Mouse (Mus musculus): ENCODE measurements around the gene Sipa1l1. TPM values are rescaled to one million over a fixed set of nuclear protein-coding genes. Genes with fewer than 3 reads are reported as not detected.

The Sipa1l1 gene
- polyA plus RNA-seq, 1 experiment from 2014 or later: 32.8 TPM

DNA sequence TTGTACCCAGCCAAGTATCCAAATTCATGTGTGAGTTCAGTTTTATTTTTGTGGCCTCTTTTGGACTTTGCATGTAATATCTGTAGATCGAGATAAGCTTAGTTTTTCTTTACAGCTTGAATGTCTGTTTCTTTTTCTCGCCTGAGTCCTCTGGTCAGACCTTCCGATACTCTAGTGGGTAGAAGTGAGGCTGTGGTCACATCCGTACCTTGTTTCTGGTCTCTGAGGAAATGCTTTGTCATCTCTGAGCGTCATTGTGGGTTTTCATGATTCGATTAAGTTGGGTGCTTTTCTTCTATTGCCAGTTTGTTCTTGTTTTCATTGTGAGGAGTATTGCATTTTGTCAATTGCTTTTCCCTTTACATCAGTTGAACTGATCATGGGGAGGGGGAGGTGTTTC is 76.1 kb downstream of the Sipa1l1 start:
- 72% methylated on average over 6 of the region's 6 CpGs for WGBS
- no peak overlapping the region for H3K4me2 ChIP-seq (ENCODE audit: low read depth, low read length)

DNA sequence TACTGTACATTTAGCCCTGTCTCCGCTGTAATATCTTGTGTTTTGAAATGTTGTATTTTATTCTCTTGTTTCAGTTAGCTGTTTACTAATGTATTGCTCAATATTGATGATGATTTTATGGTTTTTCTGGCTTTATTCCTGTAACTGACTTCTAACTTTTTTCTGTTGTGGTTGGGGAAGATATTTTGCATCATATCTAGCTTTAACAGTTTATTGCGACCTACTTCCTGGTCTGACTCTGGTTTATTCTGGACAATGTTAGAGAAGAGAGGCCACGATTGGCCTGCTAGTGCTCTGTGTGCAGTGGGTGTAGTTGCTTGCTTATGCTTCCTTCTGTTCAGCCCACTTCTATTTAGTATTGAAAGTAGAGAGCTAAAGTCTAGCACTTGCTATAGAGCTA is 77.3 kb downstream of the Sipa1l1 start:
- peak; percentile 58 for ATAC-seq (ENCODE audit: insufficient read depth, low FRiP score)
- H3K9me3 ChIP-seq (replicated peaks; ENCODE audit: control insufficient read depth, low read length): 0 out of 2 replicates have a peak, but pooled peaks cover 3% of the 10 kb centered on the region
- peaks cover 20% of the 10 kb centered on the region for H3K4me1 ChIP-seq (ENCODE audit: control insufficient read depth, insufficient read depth, low read length)
- H3K4me2 ChIP-seq (ENCODE audit: low read depth, low read length): 0 out of 2 replicates have a peak overlapping the region, but pooled peaks have one; percentile 15
- no peaks in the 10 kb centered on the region for H3K27me3 ChIP-seq (ENCODE audit: control insufficient read depth, insufficient read depth, low read length)
- no peak overlapping the region for H3K4me3 ChIP-seq (replicated peaks; ENCODE audit: low read length)
- no peaks in the 10 kb centered on the region for H3K36me3 ChIP-seq (ENCODE audit: control insufficient read depth, insufficient read depth, low read length)
- no peak overlapping the region for H3K9ac ChIP-seq (ENCODE audit: low read length)
- peak overlapping the region; percentile 79 for H3K27ac ChIP-seq (ENCODE audit: low read length)
- WGBS: 41% methylated on average over 3 of the region's 3 CpGs

More for the DNA sequence above, 76.1 kb downstream of the Sipa1l1 start:
- Histone ChIP-seq H3K27ac (ENCODE audit: low read length) (peak overlapping the region; percentile 79), H3K9me3 (replicated peaks; ENCODE audit: control insufficient read depth, low read length) (0 out of 2 replicates have a peak, but pooled peaks cover 3% of the 10 kb centered on the region), H3K4me1 (ENCODE audit: control insufficient read depth, insufficient read depth, low read length) (peaks cover 20% of the 10 kb centered on the region), H3K36me3 (ENCODE audit: control insufficient read depth, insufficient read depth, low read length) (no peaks in the 10 kb centered on the region), H3K4me3 (replicated peaks; ENCODE audit: low read length) (no peak overlapping the region), H3K27me3 (ENCODE audit: control insufficient read depth, insufficient read depth, low read length) (no peaks in the 10 kb centered on the region), H3K9ac (ENCODE audit: low read length) (peak overlapping the region; percentile 39; the same call in 1 of the 2 replicates)
- no peak for ATAC-seq (ENCODE audit: insufficient read depth, low FRiP score)

DNA sequence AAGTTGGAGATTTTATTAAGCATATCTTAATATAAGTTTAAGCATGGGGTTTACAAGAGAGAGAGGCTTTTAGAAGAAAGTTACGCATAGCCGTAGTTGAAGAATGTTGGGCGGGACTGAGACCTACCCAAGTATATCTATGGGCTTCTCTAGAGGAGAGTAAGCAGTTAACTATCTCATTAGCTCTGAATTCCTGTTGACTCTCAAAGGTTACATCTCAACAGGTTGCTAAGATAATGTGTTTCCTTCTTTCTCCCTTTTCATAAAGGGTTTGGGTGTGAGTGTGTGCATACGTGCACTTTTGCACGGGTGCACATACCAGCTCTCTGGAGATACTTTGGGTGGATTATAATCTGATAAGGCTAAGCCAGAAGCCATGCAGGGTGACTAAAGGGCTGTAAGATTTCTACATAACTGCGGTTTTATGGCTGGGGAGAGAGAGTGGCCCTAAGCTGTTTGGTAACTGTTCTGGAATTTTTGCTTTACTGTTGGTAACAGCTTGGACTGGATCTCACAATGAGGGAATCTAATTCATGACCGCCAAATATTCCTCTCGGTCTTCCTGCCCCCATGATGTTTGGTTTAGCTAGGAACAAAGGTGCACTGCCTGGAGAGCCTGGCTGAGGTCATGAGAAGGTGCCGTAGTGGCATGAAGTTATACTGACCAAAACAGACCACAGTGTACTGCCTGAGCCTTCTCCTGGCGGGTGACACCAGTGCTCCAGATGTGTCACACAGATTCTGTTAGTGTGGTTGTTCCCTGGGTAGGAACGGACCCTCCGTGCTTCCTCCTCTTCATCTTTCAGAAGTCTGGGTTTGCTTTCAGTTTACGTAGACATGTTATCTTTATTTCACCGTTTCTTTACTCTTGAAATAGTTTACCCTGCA is 78.5 kb downstream of the Sipa1l1 start:
- 83% methylated on average over 14 of the region's 14 CpGs for WGBS
- Histone ChIP-seq H3K27ac (ENCODE audit: low read length) (peak overlapping the region; percentile 79), H3K4me2 (ENCODE audit: low read depth, low read length) (no peak overlapping the region), H3K4me1 (ENCODE audit: control insufficient read depth, insufficient read depth, low read length) (peaks cover 20% of the 10 kb centered on the region), H3K9me3 (replicated peaks; ENCODE audit: control insufficient read depth, low read length) (0 out of 2 replicates have a peak, but pooled peaks cover 3% of the 10 kb centered on the region), H3K9ac (ENCODE audit: low read length) (no peak overlapping the region), H3K36me3 (ENCODE audit: control insufficient read depth, insufficient read depth, low read length) (no peaks in the 10 kb centered on the region), H3K27me3 (ENCODE audit: control insufficient read depth, insufficient read depth, low read length) (no peaks in the 10 kb centered on the region), H3K4me3 (replicated peaks; ENCODE audit: low read length) (no peak overlapping the region)
- peak; percentile 29; the same call in 1 of the 2 replicates for ATAC-seq (ENCODE audit: insufficient read depth, low FRiP score)

- Histone ChIP-seq H3K27ac (ENCODE audit: low read length) (no peak overlapping the region), H3K27me3 (ENCODE audit: control insufficient read depth, insufficient read depth, low read length) (no peaks in the 10 kb centered on the region), H3K4me3 (replicated peaks; ENCODE audit: low read length) (no peak overlapping the region), H3K9me3 (replicated peaks; ENCODE audit: control insufficient read depth, low read length) (0 out of 2 replicates have a peak, but pooled peaks cover 3% of the 10 kb centered on the region), H3K36me3 (ENCODE audit: control insufficient read depth, insufficient read depth, low read length) (no peaks in the 10 kb centered on the region), H3K9ac (ENCODE audit: low read length) (no peak overlapping the region), H3K4me1 (ENCODE audit: control insufficient read depth, insufficient read depth, low read length) (peaks cover 20% of the 10 kb centered on the region), H3K4me2 (ENCODE audit: low read depth, low read length) (no peak overlapping the region)
- 94% methylated on average over 3 of the region's 3 CpGs for WGBS
- ATAC-seq (ENCODE audit: insufficient read depth, low FRiP score): no peak
Observed at GRCm38 (mm10) chr12:82248501-82248900, 79.4 kb downstream of the Sipa1l1 start.

GRCm38 (mm10) chr12:82251328-82251727 is 82.2 kb downstream of the Sipa1l1 start:
- WGBS: 89% methylated on average over 2 of the region's 2 CpGs
- H3K9ac ChIP-seq (ENCODE audit: low read length): no peak overlapping the region
- no peaks in the 10 kb centered on the region for H3K36me3 ChIP-seq (ENCODE audit: control insufficient read depth, insufficient read depth, low read length)
- H3K4me1 ChIP-seq (ENCODE audit: control insufficient read depth, insufficient read depth, low read length): peaks cover 17% of the 10 kb centered on the region
- no peaks in the 10 kb centered on the region for H3K27me3 ChIP-seq (ENCODE audit: control insufficient read depth, insufficient read depth, low read length)
- no peak overlapping the region for H3K4me3 ChIP-seq (replicated peaks; ENCODE audit: low read length)
- 0 out of 2 replicates have a peak, but pooled peaks cover 3% of the 10 kb centered on the region for H3K9me3 ChIP-seq (replicated peaks; ENCODE audit: control insufficient read depth, low read length)
- no peak overlapping the region for H3K27ac ChIP-seq (ENCODE audit: low read length)
- ATAC-seq (ENCODE audit: insufficient read depth, low FRiP score): no peak
- H3K4me2 ChIP-seq (ENCODE audit: low read depth, low read length): no peak overlapping the region

DNA sequence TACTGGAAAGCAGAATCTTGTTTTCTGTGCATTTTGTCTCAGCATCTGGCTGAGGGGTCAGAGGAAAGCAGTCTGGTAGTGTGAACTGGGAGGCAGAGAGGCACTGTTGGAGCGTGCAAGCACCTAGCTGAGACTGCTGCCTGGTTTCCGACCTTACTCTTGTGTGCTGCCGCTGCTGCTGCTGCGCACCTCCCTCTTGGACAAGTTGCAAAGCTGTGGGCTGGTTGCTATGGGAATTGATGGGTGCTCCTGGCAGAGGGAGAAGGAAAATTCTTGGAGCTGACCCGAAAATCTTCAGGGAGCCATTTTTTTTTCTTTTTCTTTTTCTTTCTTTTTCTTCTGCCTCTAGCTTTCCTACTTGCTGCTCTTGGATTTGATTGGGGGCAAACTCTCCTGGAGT is 85.0 kb downstream of the Sipa1l1 start:
- no peaks in the 10 kb centered on the region for H3K27me3 ChIP-seq (ENCODE audit: control insufficient read depth, insufficient read depth, low read length)
- ATAC-seq (ENCODE audit: insufficient read depth, low FRiP score): peak; percentile 47; the same call in 1 of the 2 replicates
- H3K27ac ChIP-seq (ENCODE audit: low read length): no peak overlapping the region
- H3K4me1 ChIP-seq (ENCODE audit: control insufficient read depth, insufficient read depth, low read length): peaks cover 9% of the 10 kb centered on the region
- H3K36me3 ChIP-seq (ENCODE audit: control insufficient read depth, insufficient read depth, low read length): no peaks in the 10 kb centered on the region
- H3K4me2 ChIP-seq (ENCODE audit: low read depth, low read length): no peak overlapping the region
- no peak overlapping the region for H3K9ac ChIP-seq (ENCODE audit: low read length)
- no peak overlapping the region for H3K4me3 ChIP-seq (replicated peaks; ENCODE audit: low read length)
- WGBS: 56% methylated on average over 5 of the region's 5 CpGs
- H3K9me3 ChIP-seq (replicated peaks; ENCODE audit: control insufficient read depth, low read length): 0 out of 2 replicates have a peak, but pooled peaks cover 3% of the 10 kb centered on the region

GRCm38 (mm10) chr12:82256012-82256411 is 86.9 kb downstream of the Sipa1l1 start:
- no peaks in the 10 kb centered on the region for H3K27me3 ChIP-seq (ENCODE audit: control insufficient read depth, insufficient read depth, low read length)
- H3K36me3 ChIP-seq (ENCODE audit: control insufficient read depth, insufficient read depth, low read length): no peaks in the 10 kb centered on the region
- WGBS: 85% methylated on average over 5 of the region's 5 CpGs
- ATAC-seq (ENCODE audit: insufficient read depth, low FRiP score): no peak
- no peak overlapping the region for H3K27ac ChIP-seq (ENCODE audit: low read length)
- no peaks in the 10 kb centered on the region for H3K9me3 ChIP-seq (replicated peaks; ENCODE audit: control insufficient read depth, low read length)
- no peak overlapping the region for H3K4me3 ChIP-seq (replicated peaks; ENCODE audit: low read length)
- no peak overlapping the region for H3K9ac ChIP-seq (ENCODE audit: low read length)
- peaks cover 9% of the 10 kb centered on the region for H3K4me1 ChIP-seq (ENCODE audit: control insufficient read depth, insufficient read depth, low read length)
- no peak overlapping the region for H3K4me2 ChIP-seq (ENCODE audit: low read depth, low read length)

GRCm38 (mm10) chr12:82256921-82257500 is 87.9 kb downstream of the Sipa1l1 start:
- peaks cover 9% of the 10 kb centered on the region for H3K4me1 ChIP-seq (ENCODE audit: control insufficient read depth, insufficient read depth, low read length)
- 77% methylated on average over 6 of the region's 6 CpGs for WGBS

More at GRCm38 (mm10) chr12:82256921-82257500, 87.9 kb downstream of the Sipa1l1 start:
- Histone ChIP-seq H3K27ac (ENCODE audit: low read length) (no peak overlapping the region), H3K9me3 (replicated peaks; ENCODE audit: control insufficient read depth, low read length) (no peaks in the 10 kb centered on the region), H3K4me3 (replicated peaks; ENCODE audit: low read length) (no peak overlapping the region), H3K9ac (ENCODE audit: low read length) (no peak overlapping the region), H3K27me3 (ENCODE audit: control insufficient read depth, insufficient read depth, low read length) (no peaks in the 10 kb centered on the region), H3K4me2 (ENCODE audit: low read depth, low read length) (no peak overlapping the region), H3K36me3 (ENCODE audit: control insufficient read depth, insufficient read depth, low read length) (no peaks in the 10 kb centered on the region)
- no peak for ATAC-seq (ENCODE audit: insufficient read depth, low FRiP score)

All from stomach, embryonic 16.5 days (tissue).